Mouse (Mus musculus) lung, embryonic 14.5 days (tissue): ENCODE measurements around the gene Ecpas. TPM values are rescaled to one million over a fixed set of nuclear protein-coding genes. Genes with fewer than 3 reads are reported as not detected.

Experiments used
- ATAC-seq: fragments of 200-750 bp; cut with Nextera tagmentation; 2 replicates; pipeline ENCODE4 v1.8.0; 2017; ENCODE audit warnings: mild to moderate bottlenecking, moderate TSS enrichment, moderate library complexity; ENCODE audit not compliant: insufficient read depth
- DNase-seq: peaks from one replicate; pipeline ENCODE4 v3.0.0-alpha.2; 2015
- H3K27ac ChIP-seq: fragments of 300-500 bp; sonication (generic); 2 replicates; pipeline ENCODE4 v1.5.1; 2014; ENCODE audit warnings: low read depth, mild to moderate bottlenecking, moderate library complexity
- H3K27me3 ChIP-seq: fragments of 300-500 bp; sonication (generic); 2 replicates; pipeline ENCODE4 v1.6.1; 2014; ENCODE audit warnings: low read length, control low read depth; ENCODE audit not compliant: insufficient read depth
- H3K36me3 ChIP-seq: fragments of 300-500 bp; sonication (generic); 2 replicates; pipeline ENCODE4 v1.6.1; 2014; ENCODE audit warnings: control low read depth; ENCODE audit not compliant: insufficient read depth
- H3K4me1 ChIP-seq: fragments of 300-500 bp; sonication (generic); 2 replicates; pipeline ENCODE4 v1.6.1; 2014; ENCODE audit warnings: antibody characterized with exemption, control low read depth; ENCODE audit not compliant: insufficient read depth
- H3K4me2 ChIP-seq: fragments of 300-500 bp; sonication (generic); 2 replicates; pipeline ENCODE4 v1.6.1; 2014; ENCODE audit warnings: mild to moderate bottlenecking
- H3K4me3 ChIP-seq: fragments of 300-500 bp; sonication (generic); 2 replicates; pipeline ENCODE4 v1.5.1; 2014; ENCODE audit warnings: low read depth, low read length
- H3K9ac ChIP-seq: fragments of 300-500 bp; sonication (generic); 2 replicates; pipeline ENCODE4 v1.6.1; 2014
- H3K9me3 ChIP-seq: fragments of 300-500 bp; sonication (generic); 2 replicates; pipeline ENCODE4 v1.6.1; 2016; ENCODE audit warnings: low read depth, low read length, control low read depth
- CTCF ChIP-seq: IDR thresholded peaks from 2 replicates; pipeline ENCODE4 v1.5.1; 2016; ENCODE audit warnings: antibody characterized with exemption, low read depth
- WGBS: fragments of 180-500 bp; shearing (Covaris S2); extraction: QIAGEN DNeasy Blood & Tissue Kit; methylation state at CpG from one replicate; pipeline ENCODE4 v1.1.7; 2014; 5-methylcytosine and 5-hydroxymethylcytosine counted together
- polyA plus RNA-seq: library from polyadenylated mRNA; unstranded; fragments of >200 nt; fragmentation: Nextera tagmentation; extraction: Ambion mirVana; gene quantifications from 2 replicates; pipeline ENCODE4 v1.2.1, GENCODE M21; 2014

Ecpas gene
- polyA plus RNA-seq, 1 experiment from 2014 or later = 41.1 TPM

GRCm38 (mm10) chr4:58926120-58926519 lies 13.6 kb upstream of the Ecpas start:
- ATAC-seq = no peak

GRCm38 (mm10) chr4:58925664-58926063 lies 13.1 kb upstream of the Ecpas start:
- no peaks in the 10 kb centered on the region for H3K27me3 ChIP-seq
- TF ChIP-seq CTCF = no peak
- no peaks in the 10 kb centered on the region for H3K36me3 ChIP-seq
- H3K27ac ChIP-seq = no peak overlapping the region
- DNase-seq (no peak), ATAC-seq (no peak)
- 34% methylated on average over 5 of the region's 5 CpGs for WGBS
- no peak overlapping the region for H3K4me2 ChIP-seq
- no peak overlapping the region for H3K9ac ChIP-seq
- no peaks in the 10 kb centered on the region for H3K9me3 ChIP-seq
- no peaks in the 10 kb centered on the region for H3K4me1 ChIP-seq
- no peak overlapping the region for H3K4me3 ChIP-seq

More at GRCm38 (mm10) chr4:58926120-58926519, 13.6 kb upstream of the Ecpas start:
- 31% methylated on average over 2 of the region's 2 CpGs for WGBS
- Histone ChIP-seq H3K4me2 (no peak overlapping the region), H3K27ac (no peak overlapping the region), H3K4me3 (no peak overlapping the region), H3K27me3 (no peaks in the 10 kb centered on the region), H3K4me1 (no peaks in the 10 kb centered on the region), H3K9me3 (no peaks in the 10 kb centered on the region), H3K9ac (no peak overlapping the region), H3K36me3 (no peaks in the 10 kb centered on the region)
- DNase-seq = no peak
- TF ChIP-seq CTCF = no peak

GRCm38 (mm10) chr4:58923933-58924332 lies 11.4 kb upstream of the Ecpas start:
- ATAC-seq (no peak), DNase-seq (no peak)
- Histone ChIP-seq H3K4me2 (no peak overlapping the region), H3K36me3 (no peaks in the 10 kb centered on the region), H3K4me3 (no peak overlapping the region), H3K9ac (no peak overlapping the region), H3K27me3 (no peaks in the 10 kb centered on the region), H3K9me3 (no peaks in the 10 kb centered on the region), H3K4me1 (no peaks in the 10 kb centered on the region), H3K27ac (no peak overlapping the region)
- TF ChIP-seq CTCF = no peak
- WGBS = 72% methylated on average over 2 of the region's 2 CpGs

- no peak overlapping the region for H3K4me3 ChIP-seq
- no peak overlapping the region for H3K27ac ChIP-seq
- no peak for TF ChIP-seq CTCF
- H3K27me3 ChIP-seq = no peaks in the 10 kb centered on the region
- no peaks in the 10 kb centered on the region for H3K9me3 ChIP-seq
- DNase-seq = no peak
- H3K9ac ChIP-seq = no peak overlapping the region
- no peak overlapping the region for H3K4me2 ChIP-seq
- WGBS = 72% methylated on average over 8 of the region's 8 CpGs
- H3K36me3 ChIP-seq = no peaks in the 10 kb centered on the region
- no peak for ATAC-seq
- H3K4me1 ChIP-seq = peaks cover 4% of the 10 kb centered on the region
Measured at GRCm38 (mm10) chr4:58915081-58915826, 2.7 kb upstream of the Ecpas start.

GRCm38 (mm10) chr4:58913336-58914026 lies 932 bp upstream of the Ecpas start:
- Histone ChIP-seq H3K4me3 (no peak overlapping the region), H3K4me2 (peak overlapping the region; percentile 75), H3K9ac (no peak overlapping the region), H3K27ac (no peak overlapping the region), H3K9me3 (no peaks in the 10 kb centered on the region), H3K4me1 (peaks cover 6% of the 10 kb centered on the region), H3K36me3 (no peaks in the 10 kb centered on the region), H3K27me3 (no peaks in the 10 kb centered on the region)
- no peak for ATAC-seq
- whole genome bisulfite sequencing = 35% methylated on average over 3 of the region's 3 CpGs
- no peak for TF ChIP-seq CTCF
- no peak for DNase-seq

GRCm38 (mm10) chr4:58911831-58912628 lies 519 bp downstream of the Ecpas start:
- Histone ChIP-seq H3K9me3 (no peaks in the 10 kb centered on the region), H3K4me2 (peak overlapping the region; percentile 75), H3K4me1 (peaks cover 6% of the 10 kb centered on the region), H3K36me3 (no peaks in the 10 kb centered on the region), H3K27ac (peak overlapping the region; percentile 97), H3K27me3 (no peaks in the 10 kb centered on the region), H3K9ac (peak overlapping the region; percentile 96), H3K4me3 (peak overlapping the region; percentile 82)
- peak; percentile 79 for DNase-seq
- ATAC-seq = peak; percentile 76
- no peak for TF ChIP-seq CTCF
- WGBS = under 1% methylated on average over 78 of the region's 126 CpGs
